Mouse (Mus musculus) mouse embryonic stem cell (cell line): Measurements from ENCODE around the gene Hoxd9.

ENCODE experiments used
- in situ Hi-C, 2 experiments: fragments of 300-500 bp; cut with MboI; formaldehyde crosslinking; loops; 1 replicate in 1 of 2; 3 replicates in 1 of 2; pipeline ENCODE4 v1.14.3; 2019 to 2020; ENCODE audit warnings: low sequenced_read_pairs in 2 of 2, low pct_unique_long_range_greater_than_20kb in 1 of 2, mixed read lengths in 1 of 2; ENCODE audit not compliant: unreplicated experiment in 1 of 2

Gene Hoxd9

GRCm38 (mm10) chr2:74748436-74748995 is 51.0 kb downstream of the Hoxd9 start:
- in situ Hi-C loops: no loop called here

- in situ Hi-C loops: no loop called here
Measured at GRCm38 (mm10) chr2:74749337-74750121, 52.0 kb downstream of the Hoxd9 start.
